Mouse (Mus musculus): ENCODE measurements around the gene Ackr3.
A peak's percentile ranks its signal among the peaks of the same experiment; 100 is the strongest.

Gene Ackr3

DNA sequence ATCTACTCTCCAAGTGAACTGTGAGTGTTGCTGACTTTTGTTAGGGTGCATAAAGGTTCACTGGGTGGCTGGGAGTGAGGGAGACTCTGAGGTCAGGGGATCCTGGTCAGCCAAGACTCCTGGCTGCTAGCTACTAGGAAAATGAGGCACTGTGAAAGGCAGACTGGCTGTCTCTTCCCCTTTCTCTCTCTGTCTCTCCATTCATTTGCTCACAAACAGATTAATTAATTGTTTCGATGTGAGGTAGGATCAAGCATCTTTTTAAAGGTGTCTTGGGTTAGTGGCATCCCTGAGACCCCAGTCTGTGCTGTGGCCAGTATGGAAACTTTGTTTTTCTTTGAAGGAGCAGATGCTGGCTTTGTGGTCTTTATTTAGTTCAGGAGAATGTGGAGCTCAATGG lies 1.0 kb downstream of the Ackr3 start:
- no peak for DNase-seq (ENCODE audit: low spot score in 2 of 2)

DNA sequence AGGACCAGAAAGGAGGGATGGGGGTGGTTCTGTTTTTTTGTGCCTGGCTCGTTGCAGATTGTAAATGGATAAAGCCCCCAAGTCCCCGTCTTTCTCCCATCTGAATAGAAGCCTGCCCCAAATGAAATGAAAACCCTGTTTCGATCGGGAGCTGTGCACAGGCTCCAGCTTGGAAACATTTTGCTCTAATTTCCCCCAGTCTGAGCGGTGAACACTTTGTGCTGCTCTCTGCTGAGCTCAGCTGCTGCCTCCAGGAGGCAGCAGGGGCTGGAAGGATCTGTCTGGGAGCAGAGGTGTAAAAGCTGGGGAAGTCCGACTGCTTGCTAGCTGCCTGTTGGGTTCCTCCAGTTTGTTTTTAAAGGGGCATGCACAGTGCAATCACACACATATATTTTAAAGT lies 1.4 kb downstream of the Ackr3 start:
- DNase-seq (ENCODE audit: low spot score in 2 of 2) = no peak

DNA sequence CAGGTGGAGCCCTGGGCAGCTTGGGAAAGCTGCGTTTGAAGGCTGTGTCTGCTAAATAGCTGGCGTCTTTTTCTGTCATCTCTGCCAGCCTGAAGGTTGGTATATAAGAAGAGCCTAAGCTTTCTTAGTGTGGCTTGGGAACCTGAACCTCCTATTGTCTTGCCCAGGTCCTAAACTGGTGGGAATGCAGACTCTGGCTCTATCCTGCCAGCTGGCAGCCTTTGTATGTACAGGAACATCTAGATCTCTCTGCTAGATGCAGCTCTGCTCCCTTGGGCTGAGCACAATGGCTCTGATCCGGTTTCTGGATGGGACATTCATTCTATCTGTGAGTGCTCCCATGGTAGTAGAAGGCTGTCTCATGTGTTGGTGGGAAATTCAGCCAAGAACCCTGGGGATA lies 2.9 kb downstream of the Ackr3 start:
- no peak for DNase-seq (ENCODE audit: low spot score in 2 of 2)

DNA sequence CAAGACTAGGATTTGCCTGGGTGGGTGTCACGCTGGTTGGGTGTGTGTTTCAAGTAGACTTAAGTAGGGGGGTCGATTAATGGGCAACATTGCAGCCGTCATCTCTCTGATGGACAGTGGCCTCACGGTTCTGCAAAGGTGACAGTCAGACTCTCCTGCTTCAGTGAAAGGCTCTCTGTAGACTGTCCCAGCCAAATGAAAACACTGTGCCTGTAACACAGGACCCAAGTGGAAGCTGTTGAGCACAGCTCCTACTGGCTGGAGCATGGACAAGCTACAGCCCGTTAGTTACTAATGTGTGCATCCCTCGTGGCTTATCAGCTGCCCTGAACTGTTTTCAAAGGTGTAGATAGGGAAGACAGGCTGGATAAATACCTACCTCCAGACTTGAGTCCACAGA lies 3.5 kb downstream of the Ackr3 start:
- DNase-seq (ENCODE audit: low spot score in 2 of 2) = no peak

DNA sequence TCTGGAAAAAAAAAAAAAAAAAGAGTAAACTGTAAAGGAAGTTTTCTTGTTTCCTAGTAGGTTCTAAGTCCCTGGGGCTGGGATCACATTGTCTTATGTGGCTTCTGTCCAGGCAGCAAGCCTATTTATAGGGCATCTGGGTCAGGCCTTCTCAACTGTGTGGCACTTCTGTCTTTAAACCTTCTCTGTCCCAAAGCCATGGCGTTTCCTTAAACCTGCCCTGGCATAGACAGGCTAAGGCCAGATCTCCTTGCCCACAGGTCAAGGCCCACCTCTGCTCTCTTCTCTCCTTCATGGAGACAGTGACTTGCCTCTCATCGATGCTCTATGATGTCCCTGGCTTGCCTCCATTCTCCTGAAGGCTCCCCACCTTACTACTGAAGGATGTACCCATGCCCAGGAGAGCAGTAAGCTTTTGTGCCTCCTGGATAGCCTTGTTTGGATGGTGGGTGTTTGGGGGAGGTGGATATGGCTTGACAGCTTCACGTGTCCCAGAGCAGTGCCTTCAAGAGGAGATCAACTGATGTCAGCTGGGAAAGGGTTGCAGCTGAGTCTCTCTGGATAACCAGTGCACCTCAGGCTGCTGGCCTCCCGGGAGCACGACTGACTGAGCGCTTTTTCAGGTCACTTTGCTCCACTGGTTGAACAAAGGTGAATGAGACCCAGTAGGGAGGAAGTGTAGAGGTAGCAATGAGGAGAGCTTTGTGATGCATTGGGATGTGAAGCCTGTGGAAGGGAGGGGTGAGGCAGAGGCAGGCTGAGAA lies 4.1 kb downstream of the Ackr3 start:
- DNase-seq (ENCODE audit: low spot score in 2 of 2) = no peak

DNA sequence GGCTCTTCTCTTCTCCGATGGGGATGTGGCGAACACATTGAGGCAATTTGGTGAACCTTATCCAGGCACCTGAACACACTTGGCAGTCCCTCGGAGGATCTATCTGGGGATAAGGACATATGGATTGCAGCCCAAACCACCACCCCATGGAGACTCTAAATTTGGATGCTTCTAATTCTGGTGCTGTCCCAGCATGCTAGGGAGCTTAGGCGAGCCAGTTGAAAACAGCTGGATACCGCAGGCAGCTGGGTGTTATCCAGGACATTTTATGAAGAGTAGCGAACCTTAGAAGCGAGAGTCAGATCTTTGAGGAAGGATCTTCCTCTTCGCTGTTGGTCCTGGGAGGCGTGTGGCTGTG lies 4.7 kb downstream of the Ackr3 start:
- no peak for DNase-seq (ENCODE audit: low spot score in 2 of 2)

DNA sequence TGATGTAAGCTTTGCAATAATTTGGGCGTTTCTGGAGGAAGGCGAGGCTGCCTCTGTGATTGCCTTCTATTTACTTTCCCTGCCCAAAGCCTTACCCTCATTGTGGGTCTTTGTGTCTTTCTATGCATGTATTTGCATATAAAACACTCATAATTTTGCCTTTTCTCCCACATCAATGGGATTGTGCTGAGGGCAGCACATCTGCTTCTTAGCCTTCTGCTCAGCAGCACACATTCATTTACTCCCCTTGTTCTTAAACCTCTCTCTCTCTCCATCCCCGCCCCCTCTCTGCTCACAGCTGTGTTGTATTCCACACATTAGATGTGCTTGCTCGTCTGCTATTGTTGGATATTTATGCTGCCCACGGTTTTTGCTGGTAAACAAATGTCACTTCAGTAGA lies 5.3 kb downstream of the Ackr3 start:
- DNase-seq (ENCODE audit: low spot score in 2 of 2) = no peak

DNA sequence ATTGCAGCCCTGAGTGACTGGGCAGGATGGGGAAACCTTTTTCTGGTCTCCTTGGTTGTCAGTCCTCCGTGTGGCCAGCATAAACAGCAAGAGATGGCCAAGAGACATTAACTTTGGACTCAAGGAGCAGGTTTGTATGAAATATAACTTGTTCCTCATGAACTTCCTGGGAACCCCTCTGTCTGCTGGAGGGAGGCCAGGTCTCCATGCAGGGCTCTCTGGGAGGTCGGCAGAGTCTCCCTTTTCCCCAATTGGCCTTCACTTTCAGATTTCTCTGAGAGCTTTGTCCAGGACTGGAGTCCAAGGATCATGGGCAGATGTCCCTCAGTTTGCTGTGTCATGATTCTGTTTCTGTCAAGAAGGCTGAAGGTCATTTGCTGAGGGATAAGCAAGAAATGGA lies 6.0 kb downstream of the Ackr3 start:
- no peak for DNase-seq (ENCODE audit: low spot score in 2 of 2)

DNA sequence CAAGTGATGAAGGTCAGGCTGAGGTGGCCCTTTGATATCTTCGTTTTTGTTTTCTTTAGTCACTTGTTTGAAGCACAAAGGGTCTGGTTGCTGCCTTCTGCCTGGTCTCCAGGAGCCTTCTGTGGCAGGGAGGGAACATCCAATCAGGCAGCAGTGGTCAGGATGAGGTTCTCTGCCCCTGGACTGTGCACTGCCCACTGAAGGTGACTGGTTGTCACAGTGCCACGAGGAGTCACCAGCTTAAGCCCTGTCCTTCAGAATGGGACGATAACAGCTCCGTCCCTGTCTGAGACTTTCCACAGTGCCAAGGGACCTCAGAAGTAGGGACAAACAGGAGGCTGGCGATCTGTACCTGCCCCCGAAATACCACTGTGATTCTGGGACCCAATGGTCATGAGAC lies 6.6 kb downstream of the Ackr3 start:
- no peak for DNase-seq (ENCODE audit: low spot score in 2 of 2)

DNA sequence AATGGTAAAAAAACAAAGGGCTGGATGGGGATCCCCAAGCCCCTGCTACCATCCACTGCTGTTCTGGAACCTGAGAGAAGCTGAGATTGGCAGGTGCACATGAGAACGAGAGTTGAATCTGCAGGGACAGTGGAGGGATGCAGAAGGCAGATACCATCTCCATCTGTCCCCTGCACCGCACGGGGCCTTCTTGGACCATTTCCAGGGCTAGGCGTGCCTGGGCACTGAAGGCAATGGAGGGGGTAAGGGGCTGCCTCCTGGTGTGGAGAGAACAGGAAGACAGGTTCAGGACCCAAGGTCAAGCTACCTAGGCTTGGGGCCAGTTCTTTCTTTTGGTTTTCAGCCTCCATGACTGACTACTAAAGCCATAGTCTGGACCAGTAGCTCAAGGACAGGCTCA lies 7.0 kb downstream of the Ackr3 start:
- DNase-seq (ENCODE audit: low spot score in 2 of 2) = no peak

DNA sequence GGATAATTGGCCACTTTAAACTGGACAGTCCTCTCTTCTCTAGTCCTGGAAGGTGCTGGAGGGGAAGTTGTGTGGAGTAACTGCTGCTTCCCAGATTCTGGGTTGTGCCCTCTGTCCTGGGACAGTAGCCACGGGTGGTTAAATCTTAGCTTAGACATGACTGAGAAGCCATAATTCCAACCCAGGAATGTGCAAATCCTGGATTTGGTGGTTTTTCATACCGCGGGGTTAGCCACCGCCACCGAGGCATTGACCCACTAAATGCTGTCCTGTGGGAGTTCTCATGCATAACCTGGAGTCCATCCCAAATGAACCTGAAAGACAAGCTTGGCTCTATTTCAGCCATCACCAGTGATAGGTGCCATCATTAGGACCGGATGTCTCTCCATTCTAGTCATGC lies 8.6 kb downstream of the Ackr3 start:
- no peak for DNase-seq (ENCODE audit: low spot score in 2 of 2)

DNA sequence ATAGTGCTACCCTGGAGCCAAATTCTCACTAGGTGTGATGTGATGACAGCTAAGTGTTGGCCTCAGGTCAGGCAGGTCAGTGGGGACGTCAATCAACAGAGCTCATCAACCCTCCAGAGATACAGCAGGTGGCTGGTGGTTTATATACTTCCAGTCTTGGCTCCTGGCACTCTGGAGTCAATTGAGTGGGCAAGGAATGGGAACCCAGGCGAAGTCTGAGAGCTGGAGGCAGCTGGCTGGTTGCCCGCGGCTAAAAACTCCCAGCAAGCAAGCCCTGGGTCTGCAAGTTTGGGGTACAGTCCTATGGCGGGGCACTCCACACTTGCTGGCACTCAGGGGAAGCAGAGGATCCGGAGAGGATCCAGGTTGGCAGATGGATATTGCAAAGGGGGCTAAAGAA lies 9.1 kb downstream of the Ackr3 start:
- DNase-seq (ENCODE audit: low spot score in 2 of 2) = no peak

DNA sequence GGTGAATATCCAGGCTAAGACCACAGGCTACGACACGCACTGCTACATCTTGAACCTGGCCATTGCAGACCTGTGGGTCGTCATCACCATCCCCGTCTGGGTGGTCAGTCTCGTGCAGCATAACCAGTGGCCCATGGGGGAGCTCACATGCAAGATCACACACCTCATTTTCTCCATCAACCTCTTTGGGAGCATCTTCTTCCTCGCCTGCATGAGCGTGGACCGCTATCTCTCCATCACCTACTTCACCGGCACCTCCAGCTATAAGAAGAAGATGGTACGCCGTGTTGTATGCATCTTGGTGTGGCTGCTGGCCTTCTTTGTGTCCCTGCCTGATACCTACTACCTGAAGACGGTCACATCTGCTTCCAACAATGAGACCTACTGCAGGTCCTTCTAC lies 10.2 kb downstream of the Ackr3 start:
- no peak for DNase-seq (ENCODE audit: low spot score in 2 of 2)

DNA sequence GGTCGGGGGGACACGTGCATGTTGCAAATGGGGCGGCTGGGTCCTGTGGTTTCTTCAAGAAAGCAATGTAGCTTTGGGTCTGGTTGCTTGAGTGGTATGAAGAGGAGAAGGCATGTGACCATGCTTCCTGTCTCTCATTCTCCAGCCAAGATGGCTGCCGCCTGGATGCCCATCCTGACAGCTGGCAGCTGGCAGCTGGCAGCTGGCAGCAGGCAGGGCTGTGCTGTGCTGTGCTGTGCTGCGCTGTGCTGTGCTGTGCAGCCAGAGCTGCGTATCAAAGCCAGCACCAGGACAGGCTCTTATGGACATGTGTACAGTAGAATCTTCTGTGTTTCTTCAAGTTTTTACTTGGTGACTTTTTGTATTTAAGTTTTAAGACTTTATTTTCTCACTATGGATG lies 11.1 kb downstream of the Ackr3 start:
- no peak for DNase-seq (ENCODE audit: low spot score in 2 of 2)

DNA sequence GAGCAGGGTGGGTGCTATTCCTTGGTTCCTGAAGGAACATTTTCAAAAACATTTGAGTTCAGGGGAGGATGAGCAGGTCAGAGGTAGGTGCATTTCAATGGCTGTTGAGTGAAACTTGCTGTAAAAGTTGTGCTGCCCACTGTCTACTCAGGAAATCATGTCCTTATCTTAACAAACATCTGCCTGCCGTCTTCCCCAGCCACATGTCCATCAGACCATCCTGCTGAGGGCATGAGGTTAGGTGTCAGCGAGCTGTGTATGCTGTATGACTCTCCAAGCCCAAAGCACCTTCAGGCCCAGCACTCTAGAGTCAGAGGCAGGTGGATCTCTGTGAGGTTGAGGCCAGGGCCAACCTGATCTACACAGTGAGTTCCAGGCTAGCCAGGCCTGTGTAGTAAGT lies 12.1 kb downstream of the Ackr3 start:
- DNase-seq (ENCODE audit: low spot score in 2 of 2) = no peak

DNA sequence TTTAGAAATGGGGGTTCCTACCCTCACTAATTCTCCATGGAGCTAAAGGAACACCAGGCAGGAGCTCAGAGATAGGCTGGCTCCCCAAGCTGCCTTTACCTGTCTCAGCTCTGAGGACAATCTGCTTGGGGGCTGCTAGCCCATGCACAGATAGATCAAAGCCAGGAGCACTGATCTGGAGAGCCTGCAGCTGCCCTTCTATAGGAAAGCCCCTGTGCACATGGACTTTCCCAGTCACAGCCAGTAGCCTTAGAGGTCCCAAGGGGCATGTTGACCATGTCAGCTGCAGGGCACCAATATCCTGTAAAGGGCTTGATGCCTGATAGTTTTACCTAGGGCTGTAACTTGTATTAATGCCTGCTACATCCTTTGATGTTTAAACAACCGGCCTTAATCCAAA lies 12.6 kb downstream of the Ackr3 start:
- no peak for DNase-seq (ENCODE audit: low spot score in 2 of 2)

DNA sequence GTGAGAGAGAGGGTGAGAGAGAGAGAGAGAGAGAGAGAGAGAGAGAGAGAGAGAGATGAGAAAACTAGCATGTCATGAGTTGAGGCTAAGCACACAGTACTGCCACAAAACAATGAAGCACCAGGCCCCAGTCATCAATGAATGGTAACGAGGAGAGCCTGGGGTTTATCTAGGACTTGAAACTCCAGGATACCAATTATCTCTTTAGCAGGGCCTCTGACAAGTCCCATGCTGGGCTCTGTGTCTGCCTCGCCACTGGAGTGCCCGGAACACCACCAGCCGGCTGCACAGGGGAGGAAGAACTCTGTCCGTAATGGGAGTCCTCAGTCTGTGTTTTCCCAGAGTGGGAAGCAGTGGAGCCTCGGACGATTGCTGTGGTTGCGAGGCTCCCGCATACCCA lies 16.5 kb downstream of the Ackr3 start:
- DNase-seq (ENCODE audit: low spot score in 2 of 2) = no peak

DNA sequence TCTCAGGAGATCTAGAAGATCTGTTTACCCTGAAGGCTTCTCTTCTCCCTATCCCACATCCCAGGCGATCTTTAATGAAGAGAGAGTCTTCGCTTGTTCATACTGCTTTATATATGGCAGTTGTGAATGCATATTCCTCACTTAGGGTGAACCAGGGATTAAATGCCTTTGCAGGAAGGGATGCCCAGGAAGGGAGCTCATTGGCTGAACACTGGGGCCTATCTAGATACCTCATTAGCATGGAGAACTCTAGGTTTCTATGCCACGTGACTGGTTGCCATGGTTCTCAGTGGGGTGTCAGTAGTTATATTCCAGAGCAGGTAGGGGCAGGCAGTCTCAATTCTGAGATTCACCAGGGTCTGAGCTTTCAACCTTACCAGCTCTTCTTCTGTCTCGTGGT lies 17.1 kb downstream of the Ackr3 start:
- no peak for DNase-seq (ENCODE audit: low spot score in 2 of 2)

DNA sequence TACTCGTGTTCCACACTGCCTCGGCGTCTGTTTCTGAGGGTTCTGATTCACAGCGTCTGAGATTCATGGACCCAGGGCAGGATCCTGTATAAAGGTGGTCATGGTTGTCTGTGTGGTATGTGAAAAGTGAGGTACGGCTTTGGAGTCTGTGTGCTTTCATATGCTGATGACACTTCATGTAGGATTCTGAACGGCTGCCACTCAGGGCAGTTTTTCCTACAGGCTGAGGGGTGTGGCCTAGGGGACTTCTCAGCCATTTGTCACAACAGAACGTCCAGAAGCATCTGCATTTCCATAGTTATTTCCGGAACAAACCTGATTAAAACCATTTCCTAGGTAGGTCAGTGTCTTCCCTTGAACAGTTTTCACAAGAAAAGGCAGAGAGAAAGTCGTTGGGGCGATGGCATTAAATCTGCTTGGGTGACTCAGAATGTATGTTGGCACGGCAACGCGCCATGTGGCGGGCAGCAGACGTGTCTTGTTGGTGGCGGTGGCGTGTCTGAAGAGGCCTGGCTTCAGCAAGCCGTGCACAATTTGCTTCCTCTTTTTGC lies 18.1 kb downstream of the Ackr3 start:
- DNase-seq (ENCODE audit: low spot score in 2 of 2) = peak; percentile 38 to 63

DNA sequence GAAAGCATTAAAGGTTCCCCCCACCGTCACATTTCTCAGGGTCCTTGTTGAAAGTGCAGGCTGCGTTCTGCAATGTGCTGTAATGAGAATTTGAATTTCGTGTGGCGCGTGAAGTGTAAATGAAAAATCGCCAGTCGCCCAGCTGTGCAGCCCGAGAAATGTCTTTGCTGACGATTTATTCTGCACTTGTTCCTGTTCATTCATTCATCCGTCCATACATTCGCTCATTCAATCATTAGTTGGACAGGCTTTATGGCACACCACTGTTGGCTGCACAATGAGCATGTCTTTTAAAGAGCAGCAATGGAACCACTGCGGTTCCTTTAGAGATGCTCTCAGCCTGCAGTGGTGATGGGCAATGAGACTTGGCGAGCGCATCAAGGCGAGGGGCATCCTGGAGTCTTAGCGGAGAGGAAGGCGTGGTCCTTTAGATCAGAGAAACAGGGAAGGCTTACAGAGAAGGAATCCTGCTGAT lies 18.7 kb downstream of the Ackr3 start:
- no peak for DNase-seq (ENCODE audit: low spot score in 2 of 2)

DNA sequence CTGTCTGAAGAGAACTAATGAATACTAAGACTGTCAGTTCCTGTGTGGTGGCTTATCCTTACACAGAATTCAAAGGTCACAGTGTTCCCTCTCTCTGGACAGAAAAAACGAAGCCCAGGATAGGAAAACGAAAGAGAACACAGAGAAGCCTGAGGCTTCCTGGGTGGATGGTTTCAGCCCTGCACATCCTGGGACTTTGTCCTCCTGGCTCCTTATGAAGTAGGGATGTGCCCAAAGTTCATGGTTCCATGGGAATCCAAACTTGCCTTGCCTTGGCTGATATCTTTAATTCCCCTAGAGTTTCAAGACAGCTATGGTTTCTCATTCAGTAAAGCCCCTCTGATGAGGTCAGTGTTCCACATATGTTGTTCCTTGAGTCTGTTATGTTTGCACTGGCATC lies 19.2 kb downstream of the Ackr3 start:
- no peak for DNase-seq (ENCODE audit: low spot score in 2 of 2)

DNA sequence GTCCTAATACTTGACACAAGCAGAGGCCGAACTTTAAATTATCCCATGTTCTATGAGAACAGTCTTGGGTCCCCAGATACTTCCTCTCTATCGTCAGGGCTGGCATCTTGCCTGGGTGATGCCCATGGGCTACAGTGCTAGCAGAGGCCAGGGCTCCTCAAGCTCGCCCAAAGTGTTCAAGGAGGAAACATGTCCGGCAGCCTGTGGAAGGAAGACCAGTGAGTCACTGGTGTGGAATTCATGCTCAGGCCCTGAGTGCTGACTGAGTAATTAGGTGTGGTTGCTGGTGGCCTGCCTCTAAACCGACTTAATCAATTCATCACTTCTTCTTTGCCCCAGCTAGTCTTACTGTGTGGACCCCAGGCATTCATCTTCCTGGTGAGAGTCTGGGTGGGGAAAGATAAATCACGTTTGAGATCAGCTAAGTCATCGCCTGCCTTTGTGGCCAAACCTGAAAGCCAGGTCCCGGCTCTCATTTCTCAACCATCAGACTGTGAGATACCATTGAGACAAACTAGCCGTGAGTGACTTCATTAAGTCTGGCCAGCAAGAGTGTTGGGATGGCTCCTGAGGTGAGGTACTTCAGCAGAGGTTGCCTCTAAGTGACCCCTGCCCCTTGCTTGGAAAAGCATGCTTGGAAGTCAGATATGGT lies 21.9 kb downstream of the Ackr3 start:
- no peak for DNase-seq (ENCODE audit: low spot score in 2 of 2)

DNA sequence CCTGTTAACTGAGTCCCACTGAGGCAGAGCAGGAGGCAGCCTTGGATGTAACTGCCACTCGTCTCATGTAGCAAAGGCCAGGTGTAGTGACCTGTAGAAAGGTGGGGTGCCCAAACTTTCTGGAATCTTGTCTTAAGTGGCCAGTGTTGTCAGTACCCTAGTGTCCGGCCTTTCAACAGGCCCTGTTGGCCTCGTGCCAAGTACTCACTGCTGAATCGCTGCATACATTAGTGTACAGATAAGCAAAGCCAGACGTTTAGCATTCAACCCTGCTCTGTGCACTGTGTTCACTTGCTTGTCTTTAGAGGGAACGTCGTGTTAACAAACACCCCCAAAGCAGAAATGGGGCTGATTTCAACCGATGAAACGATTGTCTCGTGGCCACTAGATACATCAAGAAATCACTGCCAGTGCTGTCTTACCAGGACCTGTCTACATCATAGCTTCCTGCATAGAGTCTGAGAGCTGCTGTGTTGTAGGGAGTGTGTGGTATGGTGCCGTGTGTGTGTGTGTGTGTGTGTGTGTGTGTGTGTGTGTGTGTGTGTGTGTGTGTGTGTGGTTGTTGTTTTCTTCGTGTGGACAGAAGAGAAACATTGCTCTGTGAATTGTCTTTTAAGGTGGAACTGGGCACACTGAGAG lies 24.0 kb downstream of the Ackr3 start:
- DNase-seq (ENCODE audit: low spot score in 2 of 2) = no peak

All from frontal cortex, postnatal 25 days (tissue).